Mouse (Mus musculus) cerebellum, adult 2 months (tissue): Measurements from ENCODE around the gene Olfr736. TPM values are rescaled to one million over a fixed set of nuclear protein-coding genes. Genes with fewer than 3 reads are reported as not detected.

Source experiments
- DNase-seq, 2 experiments: peaks; one replicate each; pipeline ENCODE4 v3.0.0; 2021
- H3K27ac ChIP-seq: fragments of 200-500 bp; 2 replicates; pipeline ENCODE4 v1.5.1; 2012; ENCODE audit warnings: low read length, control low read depth, inconsistent platforms; ENCODE audit not compliant: insufficient read depth
- H3K27me3 ChIP-seq: fragments of 200-500 bp; 2 replicates; pipeline ENCODE4 v1.6.1; 2012; ENCODE audit warnings: inconsistent platforms, mild to moderate bottlenecking, low read length, moderate library complexity; ENCODE audit not compliant: control insufficient read depth, insufficient read depth
- H3K4me1 ChIP-seq: fragments of 200-500 bp; 2 replicates; pipeline ENCODE4 v1.6.1; 2011; ENCODE audit warnings: low read length; ENCODE audit not compliant: control insufficient read depth, insufficient read depth
- H3K4me3 ChIP-seq: fragments of 200-500 bp; replicated peaks from 2 replicates; pipeline ENCODE3; 2011; ENCODE audit warnings: mild to moderate bottlenecking, low read depth, low read length, control low read depth; ENCODE audit not compliant: insufficient read depth
- CTCF ChIP-seq: fragments of 200-500 bp; IDR thresholded peaks from 2 replicates; pipeline ENCODE4 v1.5.1; 2011; ENCODE audit warnings: low read depth, mild to moderate bottlenecking, control low read depth, low read length, moderate library complexity, borderline replicate concordance; ENCODE audit not compliant: insufficient read depth
- POLR2A ChIP-seq: fragments of 200-500 bp; IDR thresholded peaks from 2 replicates; pipeline ENCODE4 v1.6.1; 2011; ENCODE audit warnings: low read length, control low read depth, borderline replicate concordance; ENCODE audit not compliant: insufficient read depth
- WGBS: fragments of 180-500 bp; shearing (Covaris S2); methylation state at CpG from one replicate; pipeline ENCODE4 v1.1.7; 2018; 5-methylcytosine and 5-hydroxymethylcytosine counted together
- polyA plus RNA-seq: library from polyadenylated mRNA; depleted of rRNA; stranded (reverse); fragments of >200 nt; gene quantifications from 2 replicates; pipeline ENCODE4 v1.2.3, GENCODE M21; 2012; rRNA removed

The Olfr736 gene
- polyA plus RNA-seq: not detected in 2 replicates

- TF ChIP-seq CTCF (no peak), POLR2A (no peak)
Measured at GRCm38 (mm10) chr14:50380863-50381262, at the start of gene Olfr736. Gene Olfr736 (plus strand): TSS chr14:50381163.

GRCm38 (mm10) chr14:50348796-50349195 lies 32.2 kb upstream of the Olfr736 start, which contains the start of gene Olfr735:
Gene Olfr735 (minus strand): TSS chr14:50348872.
- DNase-seq: no peak
- TF ChIP-seq POLR2A (no peak), CTCF (no peak)
- Histone ChIP-seq H3K27me3 (no peaks in the 10 kb centered on the region), H3K27ac (no peak within 1 kb of the TSS), H3K4me3 (no peak within 1 kb of the TSS), H3K4me1 (no peaks in the 10 kb centered on the region)
- WGBS: 79% methylated on average over 2 of the region's 2 CpGs

More at GRCm38 (mm10) chr14:50380863-50381262, at the start of gene Olfr736:
- DNase-seq: no peak
- Histone ChIP-seq H3K27me3 (no peaks in the 10 kb centered on the region), H3K4me3 (no peak within 1 kb of the TSS), H3K27ac (no peak within 1 kb of the TSS), H3K4me1 (no peaks in the 10 kb centered on the region)
- 67% methylated on average over 2 of the region's 2 CpGs for WGBS

- Histone ChIP-seq H3K4me3 (no peak overlapping the region), H3K4me1 (no peaks in the 10 kb centered on the region), H3K27me3 (no peaks in the 10 kb centered on the region), H3K27ac (no peak overlapping the region)
- no peak for DNase-seq
- WGBS: 33% methylated on average over 3 of the region's 3 CpGs
- TF ChIP-seq CTCF (no peak), POLR2A (no peak)
Measured at GRCm38 (mm10) chr14:50352438-50352837, 28.5 kb upstream of the Olfr736 start.

GRCm38 (mm10) chr14:50356725-50357124 lies 24.2 kb upstream of the Olfr736 start:
- Histone ChIP-seq H3K4me3 (no peak overlapping the region), H3K27ac (no peak overlapping the region), H3K27me3 (no peaks in the 10 kb centered on the region), H3K4me1 (no peaks in the 10 kb centered on the region)
- TF ChIP-seq POLR2A: no peak
- no peak for TF ChIP-seq CTCF
- DNase-seq: no peak
- WGBS: 86% methylated on average over 2 of the region's 2 CpGs

- no peak within 1 kb of the TSS for H3K27ac ChIP-seq
- H3K27me3 ChIP-seq: no peaks in the 10 kb centered on the region
- no peak within 1 kb of the TSS for H3K4me3 ChIP-seq
- TF ChIP-seq CTCF (no peak), POLR2A (no peak)
- DNase-seq: no peak
- H3K4me1 ChIP-seq: no peaks in the 10 kb centered on the region
- 81% methylated on average over 2 of the region's 2 CpGs for WGBS
Measured at GRCm38 (mm10) chr14:50357593-50357992, 23.4 kb upstream of the Olfr736 start, which contains the start of gene Tlr11. Gene Tlr11 (plus strand): TSS chr14:50357914.

- WGBS: 80% methylated on average over 3 of the region's 3 CpGs
- DNase-seq: no peak
- H3K27ac ChIP-seq: no peak overlapping the region
- TF ChIP-seq CTCF (no peak), POLR2A (no peak)
- H3K4me3 ChIP-seq: no peak overlapping the region
- H3K27me3 ChIP-seq: no peaks in the 10 kb centered on the region
- no peaks in the 10 kb centered on the region for H3K4me1 ChIP-seq
Measured at GRCm38 (mm10) chr14:50360480-50360879, 20.5 kb upstream of the Olfr736 start.

- H3K4me3 ChIP-seq: no peak overlapping the region
- 82% methylated on average over 2 of the region's 2 CpGs for WGBS
- TF ChIP-seq CTCF: no peak
- TF ChIP-seq POLR2A: no peak
- no peak for DNase-seq
- no peaks in the 10 kb centered on the region for H3K4me1 ChIP-seq
- no peaks in the 10 kb centered on the region for H3K27me3 ChIP-seq
- no peak overlapping the region for H3K27ac ChIP-seq
Measured at GRCm38 (mm10) chr14:50363561-50363960, 17.4 kb upstream of the Olfr736 start.

GRCm38 (mm10) chr14:50407268-50407667 lies 26.3 kb downstream of the Olfr736 start, which contains the start of gene Olfr738:
Gene Olfr738 (plus strand): TSS chr14:50407568.
- TF ChIP-seq CTCF (no peak), POLR2A (no peak)
- no peak for DNase-seq
- no peaks in the 10 kb centered on the region for H3K27me3 ChIP-seq
- WGBS: 87% methylated on average over 1 of the region's 1 CpGs
- no peak within 1 kb of the TSS for H3K4me3 ChIP-seq
- H3K4me1 ChIP-seq: no peaks in the 10 kb centered on the region
- H3K27ac ChIP-seq: no peak within 1 kb of the TSS
